Mouse (Mus musculus) testis, adult 2 months (tissue): ENCODE measurements around the gene Ehd1.

ENCODE experiments used
- CTCF ChIP-seq: fragments of 200-500 bp; IDR thresholded peaks from 2 replicates; pipeline ENCODE4 v1.5.1; 2012; ENCODE audit warnings: low read depth, mild to moderate bottlenecking, inconsistent platforms, low read length, moderate library complexity; ENCODE audit not compliant: control insufficient read depth, insufficient read depth, insufficient replicate concordance
- POLR2A ChIP-seq: fragments of 200-500 bp; IDR thresholded peaks from 2 replicates; pipeline ENCODE4 v1.6.1; 2012; ENCODE audit warnings: low read depth, mild to moderate bottlenecking, inconsistent platforms, low read length, moderate library complexity; ENCODE audit not compliant: control insufficient read depth

DNA sequence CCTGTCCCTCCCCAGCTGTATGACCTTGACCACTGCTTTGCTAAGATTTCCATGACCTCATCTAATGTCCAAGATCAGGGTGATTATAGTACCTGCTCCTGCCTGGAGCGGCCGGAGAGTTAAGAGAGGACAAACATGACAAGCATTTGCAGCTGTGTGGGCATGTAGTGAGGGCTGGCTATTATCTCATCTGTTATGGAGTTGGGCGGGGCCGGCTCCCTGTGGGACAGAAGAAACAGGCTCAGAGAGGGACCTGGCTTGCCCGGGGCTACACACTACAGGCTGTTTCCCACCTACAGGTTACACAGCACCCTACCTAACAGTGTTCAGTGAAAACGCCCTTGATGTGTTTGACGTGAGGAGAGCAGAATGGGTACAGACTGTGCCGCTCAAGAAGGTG, 44.8 kb downstream of the Ehd1 start:
- TF ChIP-seq CTCF (no peak), POLR2A (no peak)
